ENCODE assay signal across 8 mouse cellular contexts in the genomic region with DNA sequence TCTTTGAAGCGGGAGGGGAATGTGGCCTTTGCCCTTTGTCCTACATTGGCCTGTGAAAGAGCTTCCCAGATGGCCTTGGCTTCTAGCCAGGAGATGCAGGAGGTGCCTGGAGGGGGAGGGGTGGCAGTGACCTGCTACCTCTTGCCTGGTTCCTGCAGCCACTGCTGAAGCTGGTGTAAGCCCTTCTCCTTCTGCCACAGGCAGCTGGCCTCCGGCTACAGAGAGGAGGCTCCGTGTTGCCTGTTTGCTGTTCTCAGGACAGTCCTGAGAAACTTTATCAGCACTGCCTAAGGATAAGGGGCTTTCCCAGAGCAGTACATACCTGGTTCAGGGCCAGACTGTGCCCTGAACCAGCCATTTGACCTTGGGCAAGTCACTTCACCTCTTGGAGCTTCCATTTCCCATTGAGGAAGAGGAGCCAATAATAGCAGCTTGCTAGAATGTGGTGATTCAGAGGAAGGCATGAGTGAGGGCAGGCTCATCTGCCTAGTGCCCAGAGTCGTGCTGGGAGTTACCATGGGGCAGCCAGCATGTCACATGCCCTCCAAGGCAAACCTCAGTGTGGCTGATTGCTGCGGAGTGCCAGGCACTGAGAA. TPM values are rescaled to one million over a fixed set of nuclear protein-coding genes. Genes with fewer than 3 reads are reported as not detected.
DNase-seq lines count a peak whose midpoint lies in the region; ATAC-seq and TF ChIP-seq lines count a peak whose summit lies in the region.

No protein-coding gene starts in this region.

- 51% methylated on average over 4 of the region's 5 CpGs for WGBS in embryonic facial prominence, embryonic 14.5 days
- 77% methylated on average over 5 of the region's 5 CpGs for WGBS in liver, embryonic 14.5 days (ENCODE audit: insufficient replicate concordance)

- H3K27ac ChIP-seq in embryonic facial prominence, embryonic 14.5 days (replicated peaks; ENCODE audit: low read depth, low read length) = no peak overlapping the region
- H3K27ac ChIP-seq in liver, embryonic 14.5 days = no peak overlapping the region; the same call in 1 of the 2 replicates

- no peak overlapping the region for H3K4me3 ChIP-seq in embryonic facial prominence, embryonic 14.5 days (ENCODE audit: low read depth, low read length)
- H3K4me3 ChIP-seq in liver, embryonic 14.5 days (ENCODE audit: insufficient read depth in 1 of 2, low read depth in 2 of 2, low read length in 2 of 2) = no peak overlapping the region

- peaks cover 5% of the 10 kb centered on the region; the same call in 1 of the 2 replicates for H3K9me3 ChIP-seq in embryonic facial prominence, embryonic 14.5 days (ENCODE audit: control insufficient read depth, low read length)
- no peaks in the 10 kb centered on the region for H3K9me3 ChIP-seq in liver, embryonic 14.5 days (ENCODE audit: control insufficient read depth, low read length)

- TF ChIP-seq EP300 in liver, embryonic 14.5 days (IDR thresholded peaks at IDR 0.05; ENCODE audit: low read depth) = no peak

- no peaks in the 10 kb centered on the region for H3K27me3 ChIP-seq in embryonic facial prominence, embryonic 14.5 days (replicated peaks; ENCODE audit: control insufficient read depth, insufficient read depth, low read length)
- no peaks in the 10 kb centered on the region for H3K27me3 ChIP-seq in liver, embryonic 14.5 days (ENCODE audit: control insufficient read depth, insufficient read depth, low read length)

- no peaks in the 10 kb centered on the region for H3K36me3 ChIP-seq in embryonic facial prominence, embryonic 14.5 days (ENCODE audit: control insufficient read depth, insufficient read depth, low read length)
- H3K36me3 ChIP-seq in liver, embryonic 14.5 days (replicated peaks; ENCODE audit: control insufficient read depth, insufficient read depth, low read depth) = peaks cover 98% of the 10 kb centered on the region

- H3K4me2 ChIP-seq in embryonic facial prominence, embryonic 14.5 days (ENCODE audit: low read depth, low read length) = no peak overlapping the region
- no peak overlapping the region for H3K4me2 ChIP-seq in liver, embryonic 14.5 days (ENCODE audit: low read depth)

- ATAC-seq in embryonic facial prominence, embryonic 14.5 days (ENCODE audit: low read depth) = no peak
- ATAC-seq in liver, embryonic 14.5 days (ENCODE audit: insufficient read depth) = peak; percentile 15; the same call in 1 of the 2 replicates
- no peak for ATAC-seq in activated CD4-positive, CD25-positive, alpha-beta regulatory T cell, adult 4 months

- no peak overlapping the region for H3K9ac ChIP-seq in embryonic facial prominence, embryonic 14.5 days (ENCODE audit: low read depth, low read length)
- H3K9ac ChIP-seq in liver, embryonic 14.5 days (replicated peaks) = no peak overlapping the region

- TF ChIP-seq CTCF in liver, embryonic 14.5 days (IDR thresholded peaks at IDR 0.05; ENCODE audit: low read depth) = no peak

- no peaks in the 10 kb centered on the region for H3K4me1 ChIP-seq in embryonic facial prominence, embryonic 14.5 days (ENCODE audit: control insufficient read depth, insufficient read depth, low read length)
- peaks cover 0 to 5% of the 10 kb centered on the region in 2 experiments; a peak in 1 of 4 replicates for H3K4me1 ChIP-seq in liver, embryonic 14.5 days (replicated peaks; ENCODE audit: control insufficient read depth in 2 of 2, insufficient read depth in 2 of 2, low read length in 1 of 2)

- DNase-seq in cerebellum, adult 11 months = peak; percentile 49
- DNase-seq in cerebellum, postnatal 4 days (ENCODE audit: low spot score in 2 of 2) = no peak
- DNase-seq in adrenal gland, adult (ENCODE audit: inconsistent age in 2 of 2, low spot score in 1 of 2) = peak; percentile 81 to 94
- DNase-seq in embryonic facial prominence, embryonic 14.5 days (ENCODE audit: low spot score) = peak; percentile 62
- peak; percentile 82 for DNase-seq in heart, postnatal 4 days
- no peak for DNase-seq in liver, embryonic 14.5 days (ENCODE audit: low read depth in 3 of 3, low spot score in 3 of 3)
- no peak for DNase-seq in urinary bladder, adult 18-20 months (ENCODE audit: low spot score in 2 of 2)

RNA-seq across cellular contexts. Expression of gene Tgm2, which starts 15.7 kb away (rescaled TPM):
- 18.8 and 19.9 TPM in 2 replicates for polyA plus RNA-seq in embryonic facial prominence, embryonic 14.5 days (2014; fragmentation: Nextera tagmentation; extraction: Ambion mirVana)
- 100 to 1,000 TPM; 254 to 273 TPM for total RNA-seq in heart, postnatal 4 days (2021)
- 41.9 and 44.6 TPM in 2 replicates for polyA plus RNA-seq in liver, embryonic 14.5 days (2012; rRNA removed)
- 34.6 and 37.7 TPM in 2 replicates for polyA plus RNA-seq in liver, embryonic 14.5 days (2014; fragmentation: Nextera tagmentation; extraction: Ambion mirVana)
- polyA plus RNA-seq in activated CD4-positive, CD25-positive, alpha-beta regulatory T cell, adult 4 months (2017; shearing (Covaris generic)) = 1 to 10 TPM; 2.1 to 5.4 TPM

Comparison
In these comparisons a context has a peak if more than half of its experiments do, and no peak if none do; other contexts are left out.
1. DNase-seq: peak in cerebellum, adult 11 months (single experiment), adrenal gland, adult (2 of 2), embryonic facial prominence, embryonic 14.5 days (single experiment) and heart, postnatal 4 days (single experiment); none in cerebellum, postnatal 4 days (0 of 2), liver, embryonic 14.5 days (0 of 3) and urinary bladder, adult 18-20 months (0 of 2).